Mouse (Mus musculus) bone marrow macrophage, adult 2 months (primary cell): Measurements from ENCODE around the gene Fam83b.

Experiments used
- CTCF ChIP-seq: IDR thresholded peaks from 2 replicates; pipeline ENCODE4 v1.5.1; 2012; ENCODE audit warnings: low read depth, mild to moderate bottlenecking, low read length, moderate library complexity
- POLR2A ChIP-seq: IDR thresholded peaks from 2 replicates; pipeline ENCODE4 v1.6.1; 2012; ENCODE audit warnings: mild to moderate bottlenecking, low read depth, low read length, borderline replicate concordance

- TF ChIP-seq POLR2A (no peak), CTCF (no peak)
Measured at GRCm38 (mm10) chr9:76597395-76597794, 30.5 kb upstream of the Fam83b start.
